Comparison of ENCODE assay signal across 19 mouse cellular contexts in the genomic region with DNA sequence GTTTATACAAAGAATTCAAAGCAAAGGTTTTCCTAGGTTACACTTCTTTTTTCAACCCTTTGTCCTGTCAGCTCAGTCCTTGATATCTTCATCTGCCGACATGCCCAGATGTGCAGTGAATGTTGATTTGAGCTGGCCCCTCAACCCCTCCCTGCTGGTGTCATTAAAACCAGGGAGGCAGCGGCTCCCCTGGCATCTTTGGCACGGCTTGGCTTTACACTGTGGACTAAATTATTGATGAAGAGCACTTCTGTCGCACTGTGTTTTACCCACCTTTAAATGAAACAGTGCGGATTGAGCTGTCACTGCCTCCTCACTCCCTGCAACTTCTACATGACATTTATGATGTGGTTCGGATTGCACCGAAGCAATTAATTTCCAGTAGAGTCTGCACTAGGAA.
A peak's percentile ranks its signal among the peaks of the same experiment; 100 is the strongest.
DNase-seq lines count a peak whose midpoint lies in the region; ATAC-seq and TF ChIP-seq lines count a peak whose summit lies in the region.
"Had no signal": no experiment of that assay in that cellular context is flagged by ENCODE, and none has a peak within 500 bp of the region (broad histone marks: within the 10 kb centered on the region; RNA-seq: fewer than 3 reads in every experiment).

No protein-coding gene starts in this region.

- peak; percentile 6 for DNase-seq in embryo, embryonic 11 days
- no peak for DNase-seq in embryo, embryonic 10 days (ENCODE audit: low spot score)
- peak; percentile 25 for DNase-seq in hindbrain, postnatal 0 days (ENCODE audit: low spot score)
- DNase-seq in adrenal gland, postnatal 14 days, result no peak
- DNase-seq in thymus, postnatal 10 days (ENCODE audit: low spot score in 2 of 2), result no peak
- DNase-seq in cerebellum, adult 9-11 months, result no peak
- DNase-seq: adrenal gland, adult 8-10 months; cerebellum, adult 18-20 months; gastrocnemius, postnatal 10 days; heart, adult 18-20 months; kidney, adult 18-20 months; kidney, postnatal 14 days; thymus, postnatal 14 days had no signal

- 25% methylated on average over 7 of the region's 7 CpGs for WGBS in hindbrain, postnatal 0 days
- 30% methylated on average over 7 of the region's 7 CpGs for WGBS in neural tube, embryonic 14.5 days

- H3K9ac ChIP-seq in hindbrain, postnatal 0 days (replicated peaks; ENCODE audit: low read length), result no peak overlapping the region
- no peak overlapping the region for H3K9ac ChIP-seq in neural tube, embryonic 14.5 days (replicated peaks; ENCODE audit: low read depth, low read length)
- H3K9ac ChIP-seq: heart, embryonic 15.5 days; liver, embryonic 15.5 days had no signal

- no peaks in the 10 kb centered on the region for H3K36me3 ChIP-seq in hindbrain, postnatal 0 days (ENCODE audit: insufficient read depth, low read length)
- H3K36me3 ChIP-seq in neural tube, embryonic 14.5 days (ENCODE audit: control insufficient read depth, insufficient read depth, low read length), result no peaks in the 10 kb centered on the region
- H3K36me3 ChIP-seq: heart, embryonic 15.5 days; liver, embryonic 15.5 days had no signal

- H3K4me1 ChIP-seq in hindbrain, postnatal 0 days (ENCODE audit: insufficient read depth, low read length), result no peaks in the 10 kb centered on the region
- 0 out of 2 replicates have a peak, but pooled peaks cover 2% of the 10 kb centered on the region for H3K4me1 ChIP-seq in neural tube, embryonic 14.5 days (ENCODE audit: control insufficient read depth, insufficient read depth, low read length)
- H3K4me1 ChIP-seq: heart, embryonic 15.5 days; liver, embryonic 15.5 days had no signal

- H3K27me3 ChIP-seq in hindbrain, postnatal 0 days (ENCODE audit: insufficient read depth, low read length), result no peaks in the 10 kb centered on the region
- no peaks in the 10 kb centered on the region for H3K27me3 ChIP-seq in neural tube, embryonic 14.5 days (ENCODE audit: control insufficient read depth, insufficient read depth, low read length)
- H3K27me3 ChIP-seq: CH12.LX; heart, embryonic 15.5 days; liver, embryonic 15.5 days had no signal

- H3K4me3 ChIP-seq in hindbrain, postnatal 0 days (ENCODE audit: low read length), result no peak overlapping the region
- H3K4me3 ChIP-seq in neural tube, embryonic 14.5 days (ENCODE audit: low read depth, low read length), result no peak overlapping the region
- H3K4me3 ChIP-seq: heart, embryonic 15.5 days; liver, embryonic 15.5 days had no signal

- no peaks in the 10 kb centered on the region for H3K9me3 ChIP-seq in hindbrain, postnatal 0 days (ENCODE audit: low read length)
- H3K9me3 ChIP-seq in neural tube, embryonic 14.5 days (ENCODE audit: control insufficient read depth, low read length), result no peaks in the 10 kb centered on the region
- H3K9me3 ChIP-seq: heart, embryonic 15.5 days; liver, embryonic 15.5 days had no signal

- TF ChIP-seq CTCF in hindbrain, postnatal 0 days (IDR thresholded peaks at IDR 0.05; ENCODE audit: low read depth), result no peak

- H3K27ac ChIP-seq in hindbrain, postnatal 0 days, result no peak overlapping the region
- H3K27ac ChIP-seq in neural tube, embryonic 14.5 days (ENCODE audit: low read depth, low read length), result peak overlapping the region; percentile 55; the same call in 1 of the 2 replicates
- H3K27ac ChIP-seq: heart, embryonic 15.5 days; liver, embryonic 15.5 days had no signal

- 0 out of 2 replicates have a peak overlapping the region, but pooled peaks have one; percentile 13 for H3K4me2 ChIP-seq in hindbrain, postnatal 0 days (ENCODE audit: low read depth, low read length)
- H3K4me2 ChIP-seq in neural tube, embryonic 14.5 days (ENCODE audit: low read depth, low read length), result peak overlapping the region; percentile 22; the same call in 1 of the 2 replicates
- H3K4me2 ChIP-seq: heart, embryonic 15.5 days; liver, embryonic 15.5 days had no signal

- 0 out of 2 replicates have a peak, but pooled peaks have one; percentile 25 for ATAC-seq in erythroid progenitor cell, adult 5-6 weeks (replicated peaks; ENCODE audit: low FRiP score, poor library complexity, severe bottlenecking)
- peak; percentile 45 for ATAC-seq in hindbrain, postnatal 0 days
- peak; percentile 90 for ATAC-seq in neural tube, embryonic 14.5 days (ENCODE audit: low read depth)
- ATAC-seq: lung, postnatal 0 days had no signal

Comparison
In these comparisons a context has a peak if more than half of its experiments do, and no peak if none do; other contexts are left out.
1. DNase-seq: peak in embryo, embryonic 11 days (single experiment) and hindbrain, postnatal 0 days (single experiment); none in embryo, embryonic 10 days (single experiment), adrenal gland, postnatal 14 days (single experiment), thymus, postnatal 10 days (0 of 2) and cerebellum, adult 9-11 months (single experiment).
2. ATAC-seq: peak in every context shown above with its lines; median percentile 90 in neural tube, embryonic 14.5 days; 45 in hindbrain, postnatal 0 days; 25 in erythroid progenitor cell, adult 5-6 weeks.